Mouse (Mus musculus) forebrain, postnatal 0 days (tissue): Measurements from ENCODE around the gene Acat3. TPM values are rescaled to one million over a fixed set of nuclear protein-coding genes. Genes with fewer than 3 reads are reported as not detected.

Source experiments
- ATAC-seq: fragments of 200-750 bp; cut with Nextera tagmentation; 2 replicates; pipeline ENCODE4 v1.8.0; 2017; ENCODE audit warnings: mild to moderate bottlenecking, moderate library complexity
- DNase-seq: peaks from one replicate; pipeline ENCODE4 v3.0.0-alpha.2; 2015
- H3K27ac ChIP-seq: fragments of 300-500 bp; sonication (generic); 2 replicates; pipeline ENCODE4 v1.5.1; 2014; ENCODE audit warnings: low read depth, mild to moderate bottlenecking, antibody characterized with exemption, low read length, moderate library complexity, mixed read lengths
- H3K27me3 ChIP-seq: fragments of 300-500 bp; sonication (generic); 2 replicates; pipeline ENCODE4 v1.6.1; 2014; ENCODE audit warnings: mild to moderate bottlenecking, low read length, mixed read lengths; ENCODE audit not compliant: insufficient read depth
- H3K36me3 ChIP-seq: fragments of 300-500 bp; sonication (generic); 2 replicates; pipeline ENCODE4 v1.6.1; 2014; ENCODE audit warnings: mild to moderate bottlenecking, moderate library complexity; ENCODE audit not compliant: insufficient read depth
- H3K4me1 ChIP-seq: fragments of 300-500 bp; sonication (generic); 2 replicates; pipeline ENCODE4 v1.6.1; 2014; ENCODE audit warnings: antibody characterized with exemption; ENCODE audit not compliant: insufficient read depth
- H3K4me2 ChIP-seq: fragments of 300-500 bp; sonication (generic); 2 replicates; pipeline ENCODE4 v1.6.1; 2014; ENCODE audit warnings: low read depth, mild to moderate bottlenecking, moderate library complexity
- H3K4me3 ChIP-seq: fragments of 300-500 bp; sonication (generic); 2 replicates; pipeline ENCODE4 v1.5.1; 2014; ENCODE audit warnings: low read depth, low read length, mixed read lengths
- H3K9ac ChIP-seq: fragments of 300-500 bp; sonication (generic); 2 replicates; pipeline ENCODE4 v1.6.1; 2014; ENCODE audit warnings: mild to moderate bottlenecking
- H3K9me3 ChIP-seq: fragments of 300-500 bp; sonication (generic); 2 replicates; pipeline ENCODE4 v1.6.1; 2016; ENCODE audit warnings: low read length
- CTCF ChIP-seq: sonication (generic); IDR thresholded peaks from 2 replicates; pipeline ENCODE4 v1.5.1; 2016; ENCODE audit warnings: antibody characterized with exemption, control low read depth, low read depth
- WGBS: fragments of 180-500 bp; shearing (Covaris S2); extraction: QIAGEN DNeasy Blood & Tissue Kit; methylation state at CpG from one replicate; pipeline ENCODE4 v1.1.7; 2014; 5-methylcytosine and 5-hydroxymethylcytosine counted together
- polyA plus RNA-seq: library from polyadenylated mRNA; unstranded; fragments of >200 nt; fragmentation: Nextera tagmentation; extraction: Ambion mirVana; gene quantifications from 2 replicates; pipeline ENCODE4 v1.2.1, GENCODE M21; 2015
- total RNA-seq: library from RNA; depleted of rRNA; stranded (reverse); fragments of >200 nt; gene quantifications from 2 replicates; pipeline ENCODE4 v1.2.3, GENCODE M21; 2014

Gene Acat3
- total and polyA plus RNA-seq, 2 experiments from 2014 or later: 0.85 to 1.5 TPM

GRCm38 (mm10) chr17:12916588-12917380, 23.6 kb downstream of the Acat3 start:
- 1% methylated on average over 40 of the region's 40 CpGs for WGBS
- Histone ChIP-seq H3K36me3 (peaks cover 51% of the 10 kb centered on the region), H3K27ac (peak overlapping the region; percentile 91), H3K9me3 (no peaks in the 10 kb centered on the region), H3K4me2 (peak overlapping the region; percentile 53), H3K4me3 (peak overlapping the region; percentile 70), H3K9ac (peak overlapping the region; percentile 99), H3K4me1 (0 out of 2 replicates have a peak, but pooled peaks cover 4% of the 10 kb centered on the region), H3K27me3 (no peaks in the 10 kb centered on the region)
- DNase-seq (no peak), ATAC-seq (peak; percentile 34)
- TF ChIP-seq CTCF: no peak

GRCm38 (mm10) chr17:12915881-12916583, 24.4 kb downstream of the Acat3 start, which contains the start of gene Mrpl18:
Gene Mrpl18, minus strand, starts transcription at chr17:12916345.
- Histone ChIP-seq H3K36me3 (peaks cover 50% of the 10 kb centered on the region), H3K9me3 (no peaks in the 10 kb centered on the region), H3K9ac (peak within 1 kb of the TSS; percentile 99), H3K27ac (peak within 1 kb of the TSS; percentile 91), H3K4me1 (0 out of 2 replicates have a peak, but pooled peaks cover 4% of the 10 kb centered on the region), H3K27me3 (no peaks in the 10 kb centered on the region), H3K4me3 (peak within 1 kb of the TSS; percentile 70), H3K4me2 (peak within 1 kb of the TSS; percentile 62)
- DNase-seq: peak; percentile 100
- peak; percentile 98 for ATAC-seq
- no peak for TF ChIP-seq CTCF
- 2% methylated on average over 56 of the region's 56 CpGs for WGBS

- Histone ChIP-seq H3K27me3 (no peaks in the 10 kb centered on the region), H3K27ac (peak within 1 kb of the TSS; percentile 91), H3K36me3 (peaks cover 49% of the 10 kb centered on the region), H3K4me3 (peak within 1 kb of the TSS; percentile 70), H3K9me3 (no peaks in the 10 kb centered on the region), H3K4me2 (peak within 1 kb of the TSS; percentile 62), H3K4me1 (0 out of 2 replicates have a peak, but pooled peaks cover 4% of the 10 kb centered on the region), H3K9ac (peak within 1 kb of the TSS; percentile 99)
- no peak for ATAC-seq
- 2% methylated on average over 18 of the region's 18 CpGs for WGBS
- TF ChIP-seq CTCF: no peak
- DNase-seq: peak; percentile 10
Observed at GRCm38 (mm10) chr17:12915488-12915880, 24.9 kb downstream of the Acat3 start, which contains the start of gene Tcp1. Gene Tcp1, plus strand, starts transcription at chr17:12915701.

GRCm38 (mm10) chr17:12910391-12910790, 30.0 kb downstream of the Acat3 start:
- Histone ChIP-seq H3K4me3 (no peak overlapping the region), H3K9me3 (no peaks in the 10 kb centered on the region), H3K4me2 (no peak overlapping the region), H3K27me3 (no peaks in the 10 kb centered on the region), H3K4me1 (no peaks in the 10 kb centered on the region), H3K9ac (no peak overlapping the region), H3K36me3 (peaks cover 44% of the 10 kb centered on the region), H3K27ac (no peak overlapping the region)
- DNase-seq: no peak
- ATAC-seq: no peak
- TF ChIP-seq CTCF: no peak
- WGBS: 88% methylated on average over 8 of the region's 8 CpGs

- no peak for ATAC-seq
- no peak within 1 kb of the TSS for H3K27ac ChIP-seq
- H3K9me3 ChIP-seq: no peaks in the 10 kb centered on the region
- TF ChIP-seq CTCF: no peak
- no peak within 1 kb of the TSS for H3K4me2 ChIP-seq
- no peak within 1 kb of the TSS for H3K9ac ChIP-seq
- no peaks in the 10 kb centered on the region for H3K4me1 ChIP-seq
- DNase-seq: no peak
- 85% methylated on average over 35 of the region's 35 CpGs for whole genome bisulfite sequencing
- no peak within 1 kb of the TSS for H3K4me3 ChIP-seq
- H3K36me3 ChIP-seq: peaks cover 50% of the 10 kb centered on the region
- H3K27me3 ChIP-seq: no peaks in the 10 kb centered on the region
Observed at GRCm38 (mm10) chr17:12909361-12910280, 30.8 kb downstream of the Acat3 start, which contains the start of gene Pnldc1. Gene Pnldc1, minus strand, starts transcription at chr17:12910230.

GRCm38 (mm10) chr17:12906436-12906835, 34.0 kb downstream of the Acat3 start:
- 92% methylated on average over 9 of the region's 9 CpGs for WGBS
- H3K27me3 ChIP-seq: no peaks in the 10 kb centered on the region
- H3K36me3 ChIP-seq: peaks cover 28% of the 10 kb centered on the region
- no peaks in the 10 kb centered on the region for H3K9me3 ChIP-seq
- H3K4me1 ChIP-seq: no peaks in the 10 kb centered on the region
- H3K27ac ChIP-seq: no peak overlapping the region
- ATAC-seq (no peak), DNase-seq (no peak)
- no peak overlapping the region for H3K4me3 ChIP-seq
- no peak for TF ChIP-seq CTCF
- H3K9ac ChIP-seq: no peak overlapping the region
- H3K4me2 ChIP-seq: no peak overlapping the region
